Mouse (Mus musculus): Measurements from ENCODE around the gene Chrnd. TPM values are rescaled to one million over a fixed set of nuclear protein-coding genes. Genes with fewer than 3 reads are reported as not detected.

Gene Chrnd
- not detected for polyA plus RNA-seq (2014; fragmentation: Illumina TruSeq; extraction: RNeasy Lipid Tissue Mini Kit (QIAGEN cat#74804); ENCODE audit: low read depth, low replicate concordance)

DNA sequence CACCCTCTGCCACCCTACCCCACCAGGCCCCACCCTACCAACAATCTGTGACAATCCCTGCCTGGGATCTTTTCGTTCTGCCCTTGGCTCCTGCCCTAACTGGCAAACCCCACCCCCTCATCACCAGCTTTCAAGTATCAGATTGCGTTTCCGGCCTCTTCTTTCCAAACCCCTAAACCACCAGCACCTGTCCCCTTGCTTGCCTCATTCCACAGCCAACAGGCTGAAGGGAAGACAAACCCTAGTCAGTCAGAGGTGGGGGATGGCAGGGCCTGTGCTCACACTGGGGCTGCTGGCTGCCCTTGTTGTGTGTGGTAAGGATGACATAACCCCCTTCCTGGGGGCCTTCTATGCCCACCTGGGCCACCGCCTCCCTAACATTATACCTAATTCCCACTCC, at the start of gene Chrnd:
Chrnd (plus strand) TSS at position 179 of the 400 bp plus-strand sequence.

GRCm38 (mm10) chr1:87156199-87156587, 34.2 kb upstream of the Chrnd start, which contains the start of gene Ecel1:
TSS of gene Ecel1 (minus strand) at chr1:87156521.

GRCm38 (mm10) chr1:87183013-87183412, 7.4 kb upstream of the Chrnd start, which contains the start of gene Prss56:
TSS of gene Prss56 (plus strand) at chr1:87183313.

DNA sequence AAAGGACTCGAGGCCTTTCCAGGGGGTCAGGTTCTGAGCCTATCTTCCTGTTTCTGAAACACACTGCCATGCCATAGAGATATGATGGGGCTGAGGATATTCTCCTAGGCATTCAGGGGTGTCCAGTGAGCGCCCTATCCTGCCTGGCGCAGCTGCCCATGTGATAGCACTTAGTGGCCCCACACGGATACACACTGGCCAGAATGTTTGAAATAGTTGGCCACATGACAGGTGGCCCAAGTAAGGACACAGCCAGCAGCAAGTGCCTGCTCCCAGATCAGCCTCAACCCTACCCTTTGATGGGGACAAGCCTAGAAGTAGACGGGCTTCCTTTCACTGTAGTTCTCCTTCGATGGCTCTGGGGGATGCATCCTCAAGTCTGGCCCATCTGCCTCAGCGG, 14.1 kb downstream of the Chrnd start, which contains the start of gene Chrng:
Chrng (plus strand) TSS at position 193 of the 400 bp plus-strand sequence.

DNA sequence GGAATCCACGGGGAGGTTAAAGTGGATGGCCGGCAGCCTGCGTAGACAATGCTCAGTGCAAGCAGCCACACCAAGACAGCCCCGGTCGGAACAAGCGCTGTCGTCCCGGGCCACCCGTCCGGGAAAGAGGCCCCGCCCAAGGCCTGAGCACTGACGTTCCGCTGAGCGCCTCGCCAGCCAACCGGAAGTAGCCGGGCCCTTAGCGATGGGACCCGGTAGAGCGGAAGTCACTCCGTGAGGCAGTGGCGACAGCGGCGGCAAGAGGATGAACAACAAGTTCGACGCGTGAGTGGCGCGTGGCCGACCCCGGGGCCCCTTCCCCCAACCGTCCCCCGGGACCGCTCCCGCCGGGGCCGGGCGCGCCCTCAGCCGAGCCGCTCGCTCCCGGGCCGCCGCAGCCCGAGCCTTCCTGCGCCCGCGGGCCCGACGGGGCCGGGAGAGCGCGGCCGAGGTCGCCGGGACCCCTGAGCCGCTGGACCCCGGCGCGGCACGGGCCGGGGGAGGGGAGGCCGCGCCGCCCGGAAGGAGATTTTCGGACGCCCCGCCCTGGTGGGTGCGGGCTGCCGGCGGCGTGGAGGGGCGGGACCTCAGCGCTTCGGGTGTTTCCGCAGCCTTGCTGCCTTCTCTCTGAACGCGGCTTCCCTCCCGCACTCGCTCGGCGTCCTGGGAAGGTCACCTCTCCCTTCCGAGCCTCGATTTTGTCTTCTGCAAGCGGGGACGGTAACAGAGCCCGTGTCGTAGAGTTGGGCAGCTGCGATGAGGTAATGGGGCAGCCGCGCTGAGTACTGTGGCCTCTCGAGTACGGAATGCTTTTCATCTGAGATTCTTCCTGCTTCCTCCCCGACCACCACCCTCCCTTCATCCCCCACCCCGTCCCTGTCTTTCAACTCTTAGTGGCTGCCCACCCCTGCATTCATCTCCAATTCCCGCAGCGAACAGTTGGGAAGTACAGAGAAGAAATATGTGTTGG, 23.6 kb downstream of the Chrnd start, which contains the start of gene Eif4e2:
Eif4e2 (plus strand) TSS at position 180 of the 970 bp plus-strand sequence.

Other genes with a start within 250 kb of the Chrnd start
- gene Alppl2, start 100.7 kb upstream of the Chrnd start, polyA plus RNA-seq (2014; fragmentation: Illumina TruSeq; extraction: RNeasy Lipid Tissue Mini Kit (QIAGEN cat#74804); ENCODE audit: low read depth, low replicate concordance) = not detected
- not detected for gene Alpi, start 89.0 kb upstream of the Chrnd start, polyA plus RNA-seq (2014; fragmentation: Illumina TruSeq; extraction: RNeasy Lipid Tissue Mini Kit (QIAGEN cat#74804); ENCODE audit: low read depth, low replicate concordance)
- gene Akp3, start 65.6 kb upstream of the Chrnd start, polyA plus RNA-seq (2014; fragmentation: Illumina TruSeq; extraction: RNeasy Lipid Tissue Mini Kit (QIAGEN cat#74804); ENCODE audit: low read depth, low replicate concordance) = not detected
- not detected for gene Ecel1, start 34.1 kb upstream of the Chrnd start, polyA plus RNA-seq (2014; fragmentation: Illumina TruSeq; extraction: RNeasy Lipid Tissue Mini Kit (QIAGEN cat#74804); ENCODE audit: low read depth, low replicate concordance)
- gene Prss56, start 7.3 kb upstream of the Chrnd start, polyA plus RNA-seq (2014; fragmentation: Illumina TruSeq; extraction: RNeasy Lipid Tissue Mini Kit (QIAGEN cat#74804); ENCODE audit: low read depth, low replicate concordance) = not detected
- not detected for gene Chrng, start 14.1 kb downstream of the Chrnd start, polyA plus RNA-seq (2014; fragmentation: Illumina TruSeq; extraction: RNeasy Lipid Tissue Mini Kit (QIAGEN cat#74804); ENCODE audit: low read depth, low replicate concordance)
- 32.0 TPM for gene Eif4e2, start 23.3 kb downstream of the Chrnd start, polyA plus RNA-seq (2014; fragmentation: Illumina TruSeq; extraction: RNeasy Lipid Tissue Mini Kit (QIAGEN cat#74804); ENCODE audit: low read depth, low replicate concordance)
- 552 TPM for gene Efhd1, start 73.8 kb downstream of the Chrnd start, polyA plus RNA-seq (2014; fragmentation: Illumina TruSeq; extraction: RNeasy Lipid Tissue Mini Kit (QIAGEN cat#74804); ENCODE audit: low read depth, low replicate concordance)
- gene Gigyf2, start 136.4 kb downstream of the Chrnd start, polyA plus RNA-seq (2014; fragmentation: Illumina TruSeq; extraction: RNeasy Lipid Tissue Mini Kit (QIAGEN cat#74804); ENCODE audit: low read depth, low replicate concordance) = 121 TPM
- not detected for gene Kcnj13, start 204.1 kb downstream of the Chrnd start, polyA plus RNA-seq (2014; fragmentation: Illumina TruSeq; extraction: RNeasy Lipid Tissue Mini Kit (QIAGEN cat#74804); ENCODE audit: low read depth, low replicate concordance)